Mouse (Mus musculus): ENCODE results near the gene Tagln3. TPM values are rescaled to one million over a fixed set of nuclear protein-coding genes. Genes with fewer than 3 reads are reported as not detected.
A peak's percentile ranks its signal among the peaks of the same experiment; 100 is the strongest.

Tagln3 gene
- total and polyA plus RNA-seq, 3 experiments, result not detected

GRCm38 (mm10) chr16:45662381-45662780 is 62.0 kb downstream of the Tagln3 start:
- Histone ChIP-seq H3K4me3 (ENCODE audit: control insufficient read depth in 1 of 2, insufficient read depth in 1 of 2, low read depth in 2 of 2, low read length in 2 of 2) (no peak overlapping the region), H3K9ac (ENCODE audit: control insufficient read depth, low read depth, low read length, poor library complexity, severe bottlenecking) (no peak overlapping the region), H3K27ac (ENCODE audit: control insufficient read depth, low read depth, low read length) (peak overlapping the region; percentile 32; the same call in 1 of the 2 replicates), H3K79me2 (ENCODE audit: control insufficient read depth, insufficient read depth, low read length, poor library complexity) (no peaks in the 10 kb centered on the region), H3K27me3 (ENCODE audit: control insufficient read depth in 1 of 2, insufficient read depth in 2 of 2, low read length in 2 of 2) (no peaks in the 10 kb centered on the region), H3K9me3 (replicated peaks; ENCODE audit: insufficient read depth, low read length) (no peaks in the 10 kb centered on the region), H3K36me3 (ENCODE audit: control insufficient read depth in 1 of 2, insufficient read depth in 2 of 2, low read length in 2 of 2) (peaks cover 0 to 19% of the 10 kb centered on the region in 2 experiments; a peak in 2 of 4 replicates), H3K4me1 (ENCODE audit: control insufficient read depth in 1 of 2, insufficient read depth in 2 of 2, low read length in 2 of 2) (peaks cover 9 to 16% of the 10 kb centered on the region in 2 experiments)
- DNase-seq (ENCODE audit: low read depth, low spot score), result no peak
- TF ChIP-seq EP300 (IDR thresholded peaks at IDR 0.05; ENCODE audit: low read depth in 1 of 2, low read length in 2 of 2), result peak; percentile 49 to 56
- TF ChIP-seq POLR2A (IDR thresholded peaks at IDR 0.05; ENCODE audit: control insufficient read depth in 1 of 2, insufficient read depth in 1 of 2, low read depth in 1 of 2, low read length in 2 of 2, poor library complexity in 1 of 2), result no peak
- TF ChIP-seq ETS1 (IDR thresholded peaks at IDR 0.05; ENCODE audit: low read depth, low read length), result 0 out of 2 replicates have a peak, but pooled peaks have one; percentile 13

Other genes starting within 250 kb of the Tagln3 start
- gene Gm609, start 231.6 kb downstream of the Tagln3 start, total RNA-seq (2012; rRNA removed), result not detected in 2 replicates
- gene Gm609, start 231.6 kb downstream of the Tagln3 start, polyA plus RNA-seq (2012; ENCODE audit: insufficient read depth in 1 of 2, insufficient read length in 2 of 2, low read depth in 1 of 2, low replicate concordance in 2 of 2, missing spikeins in 1 of 2), result under 1 TPM in 1 of 2 experiments, not detected in 1; 0.03 TPM
- gene Gm17783, start 192.6 kb downstream of the Tagln3 start, total RNA-seq (2012; rRNA removed), result not detected in 2 replicates
- not detected for gene Gm17783, start 192.6 kb downstream of the Tagln3 start, polyA plus RNA-seq (2012; ENCODE audit: insufficient read depth in 1 of 2, insufficient read length in 2 of 2, low read depth in 1 of 2, low replicate concordance in 2 of 2, missing spikeins in 1 of 2)
- not detected in 2 replicates for gene Slc9c1, start 189.3 kb downstream of the Tagln3 start, total RNA-seq (2012; rRNA removed)
- not detected for gene Slc9c1, start 189.3 kb downstream of the Tagln3 start, polyA plus RNA-seq (2012; ENCODE audit: insufficient read depth in 1 of 2, insufficient read length in 2 of 2, low read depth in 1 of 2, low replicate concordance in 2 of 2, missing spikeins in 1 of 2)
- not detected in 2 replicates for gene Gcsam, start 114.2 kb downstream of the Tagln3 start, total RNA-seq (2012; rRNA removed)
- not detected for gene Gcsam, start 114.2 kb downstream of the Tagln3 start, polyA plus RNA-seq (2012; ENCODE audit: insufficient read depth in 1 of 2, insufficient read length in 2 of 2, low read depth in 1 of 2, low replicate concordance in 2 of 2, missing spikeins in 1 of 2)
- gene BC016579, start 70.5 kb downstream of the Tagln3 start, total RNA-seq (2012; rRNA removed), result not detected in 2 replicates
- gene BC016579, start 70.5 kb downstream of the Tagln3 start, polyA plus RNA-seq (2012; ENCODE audit: insufficient read depth in 1 of 2, insufficient read length in 2 of 2, low read depth in 1 of 2, low replicate concordance in 2 of 2, missing spikeins in 1 of 2), result not detected
- 0.04 TPM in 1 of 2 replicates, not detected in the other for gene Tmprss7, start 30.9 kb downstream of the Tagln3 start, total RNA-seq (2012; rRNA removed)
- gene Tmprss7, start 30.9 kb downstream of the Tagln3 start, polyA plus RNA-seq (2012; ENCODE audit: insufficient read depth in 1 of 2, insufficient read length in 2 of 2, low read depth in 1 of 2, low replicate concordance in 2 of 2, missing spikeins in 1 of 2), result under 1 TPM in 1 of 2 experiments, not detected in 1; 0.04 TPM
- 8.3 and 9.5 TPM in 2 replicates for gene Abhd10, start 18.3 kb upstream of the Tagln3 start, total RNA-seq (2012; rRNA removed)
- 10 to 100 TPM in 1 of 2 experiments, not detected in 1; 11.1 TPM for gene Abhd10, start 18.3 kb upstream of the Tagln3 start, polyA plus RNA-seq (2012; ENCODE audit: insufficient read depth in 1 of 2, insufficient read length in 2 of 2, low read depth in 1 of 2, low replicate concordance in 2 of 2, missing spikeins in 1 of 2)
- not detected in 2 replicates for gene Phldb2, start 229.0 kb upstream of the Tagln3 start, total RNA-seq (2012; rRNA removed)
- not detected for gene Phldb2, start 229.0 kb upstream of the Tagln3 start, polyA plus RNA-seq (2012; ENCODE audit: insufficient read depth in 1 of 2, insufficient read length in 2 of 2, low read depth in 1 of 2, low replicate concordance in 2 of 2, missing spikeins in 1 of 2)